Comparison of ENCODE assay signal across 19 mouse cellular contexts in genomic region chr16:76761848-76762247, GRCm38 (mm10).
A peak's percentile ranks its signal among the peaks of the same experiment; 100 is the strongest.
DNase-seq lines count a peak whose midpoint lies in the region; ATAC-seq and TF ChIP-seq lines count a peak whose summit lies in the region.
"Had no signal": no experiment of that assay in that cellular context is flagged by ENCODE, and none has a peak within 500 bp of the region (broad histone marks: within the 10 kb centered on the region; RNA-seq: fewer than 3 reads in every experiment).

No protein-coding gene starts in this region.

- H3K4me2 ChIP-seq in lung, embryonic 16.5 days (ENCODE audit: low read depth, low read length) = no peak overlapping the region
- H3K4me2 ChIP-seq: embryonic facial prominence, embryonic 12.5 days; hindbrain, embryonic 12.5 days had no signal

- H3K27me3 ChIP-seq in heart, adult 2 months (ENCODE audit: control insufficient read depth, insufficient read depth, low read length) = no peaks in the 10 kb centered on the region
- no peaks in the 10 kb centered on the region for H3K27me3 ChIP-seq in lung, embryonic 16.5 days (ENCODE audit: control insufficient read depth, insufficient read depth, low read depth, low read length)
- no peaks in the 10 kb centered on the region for H3K27me3 ChIP-seq in splenic B cell, adult 2 months (ENCODE audit: control insufficient read depth, insufficient read depth, low read length, poor library complexity, severe bottlenecking)
- H3K27me3 ChIP-seq: embryonic facial prominence, embryonic 12.5 days; hindbrain, embryonic 12.5 days had no signal

- H3K9me3 ChIP-seq in lung, embryonic 16.5 days (ENCODE audit: control insufficient read depth, low read length) = no peaks in the 10 kb centered on the region
- H3K9me3 ChIP-seq: embryonic facial prominence, embryonic 12.5 days; heart, embryonic 10.5 days; hindbrain, embryonic 12.5 days had no signal

- H3K4me3 ChIP-seq in heart, adult 2 months = no peak overlapping the region
- H3K4me3 ChIP-seq in lung, embryonic 16.5 days (ENCODE audit: low read length) = no peak overlapping the region
- H3K4me3 ChIP-seq: embryonic facial prominence, embryonic 12.5 days; heart, embryonic 10.5 days; hindbrain, embryonic 12.5 days had no signal

- peak; percentile 20; the same call in 1 of the 2 replicates for ATAC-seq in lung, embryonic 16.5 days (ENCODE audit: low read depth)
- ATAC-seq: forebrain, embryonic 16.5 days; hindbrain, postnatal 0 days had no signal

- no peak for TF ChIP-seq EP300 in heart, adult 2 months (IDR thresholded peaks at IDR 0.05; ENCODE audit: insufficient read depth, low read depth, low read length)

- peak; percentile 69 for DNase-seq in heart, adult 11 months
- DNase-seq in heart, adult 2 months = no peak
- no peak for DNase-seq in lung, adult 18-20 months
- DNase-seq in A20 (ENCODE audit: low read depth, low spot score) = peak; percentile 60
- peak; percentile 10 for DNase-seq in splenic B cell, adult 2 months (ENCODE audit: low read depth, low spot score)
- DNase-seq in kidney, adult 11 months = no peak
- DNase-seq: adrenal gland, postnatal 14 days; cerebellum, adult 11-12 months; cerebellum, adult 9-10 months; cerebellum, postnatal 25 days; gastrocnemius, postnatal 14 days; heart, postnatal 10 days; heart, postnatal 4 days had no signal

- no peak for TF ChIP-seq CTCF in heart, adult 2 months (IDR thresholded peaks at IDR 0.05)

- WGBS in heart, adult 2 months = 39% methylated on average over 1 of the region's 1 CpGs
- WGBS in lung, embryonic 16.5 days = 22% methylated on average over 1 of the region's 1 CpGs

- TF ChIP-seq POLR2A in heart, adult 2 months (IDR thresholded peaks at IDR 0.05; ENCODE audit: insufficient read depth, low read depth, low read length) = no peak

- no peaks in the 10 kb centered on the region for H3K79me2 ChIP-seq in heart, adult 2 months (replicated peaks; ENCODE audit: control insufficient read depth, insufficient read depth, low read length)

- peaks cover 2% of the 10 kb centered on the region for H3K4me1 ChIP-seq in heart, adult 2 months (ENCODE audit: control insufficient read depth, insufficient read depth, low read length)
- H3K4me1 ChIP-seq in lung, embryonic 16.5 days (replicated peaks; ENCODE audit: control insufficient read depth, insufficient read depth, low read length) = peaks cover 7% of the 10 kb centered on the region; the same call in 1 of the 2 replicates
- H3K4me1 ChIP-seq: embryonic facial prominence, embryonic 12.5 days; hindbrain, embryonic 12.5 days had no signal

- no peak overlapping the region for H3K9ac ChIP-seq in heart, adult 2 months (ENCODE audit: low read depth, low read length)
- no peak overlapping the region for H3K9ac ChIP-seq in lung, embryonic 16.5 days (ENCODE audit: low read length)
- H3K9ac ChIP-seq: embryonic facial prominence, embryonic 12.5 days; hindbrain, embryonic 12.5 days had no signal

- intact Hi-C loops in heart, adult 2 months (cut with DNase I) = loop anchor here (10.0 kb wide), 2 partner anchors 387 to 557 kb away; partner anchors contain the start of gene Nrip1

- H3K36me3 ChIP-seq in heart, adult 2 months (ENCODE audit: control insufficient read depth, insufficient read depth, low read length) = no peaks in the 10 kb centered on the region; the same call in 1 of the 2 replicates
- H3K36me3 ChIP-seq in lung, embryonic 16.5 days (ENCODE audit: control insufficient read depth, insufficient read depth, low read length) = no peaks in the 10 kb centered on the region
- no peaks in the 10 kb centered on the region for H3K36me3 ChIP-seq in splenic B cell, adult 2 months (ENCODE audit: control insufficient read depth, insufficient read depth, low read length, poor library complexity, severe bottlenecking)
- H3K36me3 ChIP-seq: embryonic facial prominence, embryonic 12.5 days; heart, embryonic 10.5 days; hindbrain, embryonic 12.5 days had no signal

- H3K27ac ChIP-seq in heart, adult 2 months = no peak overlapping the region
- no peak overlapping the region for H3K27ac ChIP-seq in lung, embryonic 16.5 days (ENCODE audit: low read length)
- H3K27ac ChIP-seq: embryonic facial prominence, embryonic 12.5 days; heart, embryonic 10.5 days; hindbrain, embryonic 12.5 days; hindbrain, postnatal 0 days had no signal

Comparison
In these comparisons a context has a peak if more than half of its experiments do, and no peak if none do; other contexts are left out.
1. DNase-seq: peak in heart, adult 11 months (single experiment), A20 (single experiment) and splenic B cell, adult 2 months (single experiment); none in heart, adult 2 months (0 of 2), lung, adult 18-20 months (0 of 2) and kidney, adult 11 months (single experiment).